Mouse (Mus musculus) CH12.LX (cell line): Measurements from ENCODE around the gene Taldo1.
A peak's percentile ranks its signal among the peaks of the same experiment; 100 is the strongest.

Experiments used
- CHD1 ChIP-seq: IDR thresholded peaks from 2 replicates; pipeline ENCODE4 v1.6.1; 2012; ENCODE audit warnings: low read depth, low read length, improper control_type of control experiment, inconsistent platforms
- CHD2 ChIP-seq: IDR thresholded peaks from 2 replicates; pipeline ENCODE4 v1.6.1; 2011; ENCODE audit warnings: low read length, improper control_type of control experiment
- CTCF ChIP-seq, 2 experiments: IDR thresholded peaks in 1 of 2; conservative IDR thresholded peaks in 1 of 2; 2 replicates each; pipeline ENCODE4 v1.5.1; 2011 to 2012; ENCODE audit warnings: low read depth in 2 of 2, low read length in 2 of 2, improper control_type of control experiment in 1 of 2, inconsistent platforms in 1 of 2, mild to moderate bottlenecking in 1 of 2, moderate library complexity in 1 of 2
- EP300 ChIP-seq: IDR thresholded peaks from 2 replicates; pipeline ENCODE4 v1.6.1; 2011; ENCODE audit warnings: low read length, improper control_type of control experiment
- MEF2A ChIP-seq: IDR thresholded peaks from 2 replicates; pipeline ENCODE4 v1.6.1; 2014; ENCODE audit warnings: low read depth, mild to moderate bottlenecking, inconsistent platforms, low read length, improper control_type of control experiment, borderline replicate concordance
- MYC ChIP-seq: IDR thresholded peaks from 2 replicates; pipeline ENCODE4 v1.6.1; 2011; ENCODE audit warnings: low read depth, mild to moderate bottlenecking, improper control_type of control experiment, low read length
- PAX5 ChIP-seq: IDR thresholded peaks from 2 replicates; pipeline ENCODE4 v1.6.1; 2012; ENCODE audit warnings: low read length, inconsistent platforms, mixed read lengths
- POLR2A ChIP-seq: IDR thresholded peaks from 2 replicates; pipeline ENCODE4 v1.6.1; 2011; ENCODE audit warnings: low read depth, mild to moderate bottlenecking, improper control_type of control experiment, low read length
- TBP ChIP-seq: conservative IDR thresholded peaks from 2 replicates; pipeline ENCODE4 v1.6.1; 2011; ENCODE audit warnings: low read depth, low read length, improper control_type of control experiment
- UBTF ChIP-seq: IDR thresholded peaks from 2 replicates; pipeline ENCODE4 v1.6.1; 2012; ENCODE audit warnings: low read depth, mild to moderate bottlenecking, inconsistent platforms, low read length, improper control_type of control experiment, moderate library complexity
- ZC3H11A ChIP-seq: IDR thresholded peaks from 2 replicates; pipeline ENCODE4 v1.6.1; 2012; ENCODE audit warnings: low read depth, mild to moderate bottlenecking, inconsistent platforms, low read length, improper control_type of control experiment
- ZKSCAN1 ChIP-seq: IDR thresholded peaks from 2 replicates; pipeline ENCODE4 v1.6.1; 2012; ENCODE audit warnings: low read depth, inconsistent platforms, low read length, improper control_type of control experiment, borderline replicate concordance

GRCm38 (mm10) chr7:141417731-141418681 is 26.0 kb downstream of the Taldo1 start:
- TF ChIP-seq TBP (no peak), POLR2A (no peak), CTCF (conservative IDR thresholded peaks at IDR 0.05 in 1 of 2, IDR thresholded peaks at IDR 0.05 in 1 of 2; ENCODE audit: low read depth in 2 of 2, low read length in 2 of 2) (peak in 1 of 2 experiments; percentile 54; a peak in 2 of 4 replicates), UBTF (no peak), EP300 (no peak), CHD1 (no peak), CHD2 (no peak), PAX5 (no peak), MEF2A (no peak), MYC (no peak), ZKSCAN1 (no peak), ZC3H11A (no peak)
